Mouse (Mus musculus) G1E (cell line): ENCODE measurements around the gene Cd47. TPM values are rescaled to one million over a fixed set of nuclear protein-coding genes. Genes with fewer than 3 reads are reported as not detected.

Source experiments
- ATAC-seq: 2 replicates; pipeline ENCODE4 v1.8.0; 2016; ENCODE audit warnings: mild to moderate bottlenecking; ENCODE audit not compliant: insufficient number of reproducible peaks, poor library complexity, low FRiP score, severe bottlenecking; ENCODE audit errors: extremely low read depth
- DNase-seq: peaks from one replicate; pipeline ENCODE4 v3.0.0; 2012; ENCODE audit warnings: low spot score
- H3K27me3 ChIP-seq: 2 replicates; pipeline ENCODE4 v1.6.1; 2012; ENCODE audit warnings: mild to moderate bottlenecking, low read length, inconsistent platforms; ENCODE audit not compliant: insufficient read depth
- H3K36me3 ChIP-seq: replicated peaks from 2 replicates; pipeline ENCODE3; 2012; ENCODE audit warnings: mild to moderate bottlenecking, inconsistent platforms
- H3K4me1 ChIP-seq: 2 replicates; pipeline ENCODE4 v1.6.1; 2012; ENCODE audit warnings: low read depth, low read length, inconsistent platforms, mixed read lengths; ENCODE audit not compliant: insufficient read depth
- H3K4me3 ChIP-seq: 2 replicates; pipeline ENCODE4 v1.5.1; 2012; ENCODE audit warnings: low read depth, mild to moderate bottlenecking, inconsistent platforms, low read length, moderate library complexity, mixed read lengths
- H3K9me3 ChIP-seq: replicated peaks from 2 replicates; pipeline ENCODE4 v1.6.1; 2012; ENCODE audit warnings: inconsistent platforms
- CTCF ChIP-seq: IDR thresholded peaks from 2 replicates; pipeline ENCODE4 v1.5.1; 2012; ENCODE audit warnings: low read depth, low read length, inconsistent platforms, mixed read lengths
- GATA1 ChIP-seq: IDR thresholded peaks from 2 replicates; pipeline ENCODE4 v1.6.1; 2012; ENCODE audit warnings: borderline replicate concordance, low read length, inconsistent platforms, mixed read lengths
- GATA2 ChIP-seq: IDR thresholded peaks from 2 replicates; pipeline ENCODE4 v1.6.1; 2012; ENCODE audit warnings: low read depth, low read length, inconsistent platforms, borderline replicate concordance
- POLR2AphosphoS5 ChIP-seq: IDR thresholded peaks from 2 replicates; pipeline ENCODE4 v1.6.1; 2012; ENCODE audit warnings: low read depth, low read length, inconsistent platforms; ENCODE audit not compliant: insufficient replicate concordance
- TAL1 ChIP-seq: conservative IDR thresholded peaks from 2 replicates; pipeline ENCODE4 v1.6.1; 2012; ENCODE audit warnings: low read depth, low read length, inconsistent platforms, mixed read lengths
- polyA plus RNA-seq: library from polyadenylated mRNA; stranded (reverse); fragments of >175 nt; gene quantifications from 2 replicates; pipeline ENCODE4 v1.2.3, GENCODE M21; 2012
- total RNA-seq, 2 experiments: library from RNA; stranded (forward) in 1 of 2; stranded (reverse) in 1 of 2; fragments of 200-1000 nt in 1 of 2; fragments of >200 nt in 1 of 2; fragmentation: Nextera tagmentation in 1 of 2; gene quantifications; 2 replicates each; pipeline ENCODE4 v1.2.3; 2014 to 2017

Cd47 gene
- total and polyA plus RNA-seq, 3 experiments = 88.8 to 451 (median 155) TPM

- no peak for DNase-seq
- Histone ChIP-seq H3K9me3 (no peaks in the 10 kb centered on the region), H3K36me3 (peaks cover 84% of the 10 kb centered on the region), H3K4me1 (peaks cover 78% of the 10 kb centered on the region), H3K27me3 (no peaks in the 10 kb centered on the region), H3K4me3 (no peak overlapping the region; the same call in 1 of the 2 replicates)
- TF ChIP-seq POLR2AphosphoS5 (no peak), GATA1 (no peak), GATA2 (no peak), TAL1 (no peak), CTCF (no peak)
- no peak for ATAC-seq
These were observed 104.1 kb downstream of the Cd47 start for GRCm38 (mm10) chr16:49904248-49904930.

GRCm38 (mm10) chr16:49905041-49905440 lies 104.7 kb downstream of the Cd47 start:
- peaks cover 77% of the 10 kb centered on the region for H3K4me1 ChIP-seq
- no peaks in the 10 kb centered on the region for H3K9me3 ChIP-seq
- no peaks in the 10 kb centered on the region for H3K27me3 ChIP-seq
- TF ChIP-seq GATA2 (no peak), POLR2AphosphoS5 (no peak), CTCF (no peak), GATA1 (no peak), TAL1 (no peak)
- ATAC-seq = peak; percentile 62
- peak; percentile 35 for DNase-seq
- H3K36me3 ChIP-seq = peaks cover 82% of the 10 kb centered on the region
- peak overlapping the region; percentile 34; the same call in 1 of the 2 replicates for H3K4me3 ChIP-seq

- TF ChIP-seq GATA2 = no peak
- no peak for TF ChIP-seq POLR2AphosphoS5
- TF ChIP-seq CTCF = no peak
- TF ChIP-seq GATA1 = no peak
- no peak for TF ChIP-seq TAL1
- H3K36me3 ChIP-seq = peaks cover 82% of the 10 kb centered on the region
- ATAC-seq (peak; percentile 6; the same call in 1 of the 2 replicates), DNase-seq (no peak)
- no peaks in the 10 kb centered on the region for H3K27me3 ChIP-seq
- H3K4me1 ChIP-seq = peaks cover 75% of the 10 kb centered on the region
- H3K4me3 ChIP-seq = no peak overlapping the region; the same call in 1 of the 2 replicates
- no peaks in the 10 kb centered on the region for H3K9me3 ChIP-seq
These were observed 105.3 kb downstream of the Cd47 start for GRCm38 (mm10) chr16:49905601-49906001.

DNA sequence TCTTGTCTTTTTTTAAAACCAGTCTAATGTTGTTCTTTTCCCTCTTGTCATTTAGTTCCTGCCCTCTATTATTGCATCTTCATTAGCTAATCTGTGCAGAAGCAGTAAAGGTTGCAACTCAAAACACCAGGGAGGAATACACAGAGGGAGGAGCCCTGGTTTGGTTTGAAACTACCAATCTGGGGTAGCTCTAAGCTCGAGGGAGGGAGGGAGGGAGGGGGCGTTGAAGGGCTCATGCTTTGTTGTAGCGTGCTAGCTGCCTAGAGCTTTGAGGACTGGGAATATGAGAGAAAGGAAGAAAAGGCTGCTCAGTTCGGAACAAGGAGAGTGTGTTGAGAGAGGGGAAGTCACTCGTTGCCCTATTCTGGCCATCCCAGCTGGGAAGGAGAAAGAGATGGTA lies 105.7 kb downstream of the Cd47 start:
- ATAC-seq = no peak
- H3K4me3 ChIP-seq = no peak overlapping the region
- no peaks in the 10 kb centered on the region for H3K27me3 ChIP-seq
- H3K36me3 ChIP-seq = peaks cover 82% of the 10 kb centered on the region
- no peaks in the 10 kb centered on the region for H3K9me3 ChIP-seq
- no peak for DNase-seq
- H3K4me1 ChIP-seq = peaks cover 71% of the 10 kb centered on the region
- no peak for TF ChIP-seq GATA2
- TF ChIP-seq GATA1 = no peak
- no peak for TF ChIP-seq POLR2AphosphoS5
- TF ChIP-seq CTCF = no peak
- no peak for TF ChIP-seq TAL1

DNA sequence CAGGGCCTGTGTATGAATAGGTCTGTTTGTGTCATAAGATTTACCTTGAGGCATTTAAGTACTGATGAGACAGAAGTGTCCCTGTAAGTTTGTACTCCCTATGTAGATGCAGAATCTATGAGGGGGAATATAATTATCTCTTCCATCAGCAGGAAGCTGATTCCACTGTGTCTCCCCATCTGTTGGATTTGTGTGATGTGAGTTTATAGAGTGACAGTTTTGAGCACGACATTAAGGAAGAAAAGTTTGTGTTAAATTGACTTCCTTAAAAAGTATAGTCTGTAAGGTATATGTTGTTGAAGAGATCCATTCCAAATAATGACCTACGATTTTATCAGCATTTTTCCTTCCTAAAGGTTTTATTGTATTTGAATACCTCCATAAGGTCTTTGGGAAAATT lies 106.6 kb downstream of the Cd47 start:
- no peak for ATAC-seq
- DNase-seq = no peak
- Histone ChIP-seq H3K27me3 (no peaks in the 10 kb centered on the region), H3K4me1 (peaks cover 68% of the 10 kb centered on the region), H3K4me3 (no peak overlapping the region), H3K36me3 (peaks cover 82% of the 10 kb centered on the region), H3K9me3 (no peaks in the 10 kb centered on the region)
- no peak for TF ChIP-seq CTCF
- TF ChIP-seq GATA1 = no peak
- no peak for TF ChIP-seq GATA2
- no peak for TF ChIP-seq POLR2AphosphoS5
- TF ChIP-seq TAL1 = no peak

DNA sequence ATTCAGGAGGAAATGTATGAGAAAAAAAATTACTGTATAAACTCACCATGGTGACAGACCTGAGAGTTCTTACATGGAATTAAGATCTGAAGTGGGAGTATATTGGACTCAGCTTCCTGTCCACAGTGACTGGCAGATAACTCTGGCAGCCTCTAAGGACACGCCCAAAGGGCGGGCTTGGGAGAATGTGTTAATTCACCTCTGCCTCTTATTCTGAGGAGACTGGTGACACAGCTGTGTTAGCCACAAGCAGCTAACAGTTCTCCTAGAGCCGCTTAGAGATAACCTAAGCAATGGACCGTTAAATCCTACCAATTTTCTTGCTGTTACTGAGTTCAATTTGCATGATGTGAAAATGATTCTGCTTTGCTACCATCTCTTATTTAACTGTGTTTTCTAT lies 107.0 kb downstream of the Cd47 start:
- ATAC-seq (peak; percentile 91), DNase-seq (peak; percentile 50)
- Histone ChIP-seq H3K4me1 (peaks cover 69% of the 10 kb centered on the region), H3K36me3 (peaks cover 84% of the 10 kb centered on the region), H3K27me3 (no peaks in the 10 kb centered on the region), H3K9me3 (no peaks in the 10 kb centered on the region), H3K4me3 (no peak overlapping the region)
- TF ChIP-seq POLR2AphosphoS5 = no peak
- no peak for TF ChIP-seq GATA1
- no peak for TF ChIP-seq GATA2
- no peak for TF ChIP-seq TAL1
- TF ChIP-seq CTCF = no peak

GRCm38 (mm10) chr16:49909536-49909935 lies 109.2 kb downstream of the Cd47 start:
- H3K27me3 ChIP-seq = no peaks in the 10 kb centered on the region
- peaks cover 58% of the 10 kb centered on the region for H3K4me1 ChIP-seq
- no peak for TF ChIP-seq CTCF
- no peak for TF ChIP-seq POLR2AphosphoS5
- no peak for TF ChIP-seq GATA1
- TF ChIP-seq GATA2 = no peak
- no peak for TF ChIP-seq TAL1
- H3K4me3 ChIP-seq = no peak overlapping the region
- DNase-seq (no peak), ATAC-seq (no peak)
- H3K36me3 ChIP-seq = peaks cover 74% of the 10 kb centered on the region
- no peaks in the 10 kb centered on the region for H3K9me3 ChIP-seq
